Mouse (Mus musculus): ENCODE data around the gene Nckap5l. TPM values are rescaled to one million over a fixed set of nuclear protein-coding genes. Genes with fewer than 3 reads are reported as not detected.

Nckap5l gene
- total RNA-seq, 1 experiment = 6.3 TPM

- TF ChIP-seq HCFC1 (IDR thresholded peaks at IDR 0.05; ENCODE audit: borderline replicate concordance, insufficient read depth, low read length) (no peak), ZNF384 (IDR thresholded peaks at IDR 0.05; ENCODE audit: low read depth, low read length) (no peak), MAFK (IDR thresholded peaks at IDR 0.05; ENCODE audit: insufficient read depth, low read depth, low read length) (no peak), CHD2 (IDR thresholded peaks at IDR 0.05; ENCODE audit: low read depth, low read length) (no peak), ZC3H11A (IDR thresholded peaks at IDR 0.05; ENCODE audit: borderline replicate concordance, low read depth, low read length) (no peak)
- Histone ChIP-seq H3K4me1 (ENCODE audit: control insufficient read depth in 2 of 2, insufficient read depth in 2 of 2, low read length in 2 of 2, poor library complexity in 1 of 2) (peaks cover 0 to 12% of the 10 kb centered on the region in 2 experiments; a peak in 2 of 4 replicates), H3K4me3 (ENCODE audit: insufficient read depth in 1 of 2, low read depth in 1 of 2, low read length in 2 of 2, poor library complexity in 1 of 2, severe bottlenecking in 1 of 2) (no peak overlapping the region), H3K27ac (ENCODE audit: insufficient read depth, low read depth, low read length, poor library complexity, severe bottlenecking) (no peak overlapping the region), H3K36me3 (ENCODE audit: control insufficient read depth, insufficient read depth, low read length, poor library complexity, severe bottlenecking) (peaks cover 5% of the 10 kb centered on the region; the same call in 1 of the 2 replicates), H3K9ac (ENCODE audit: insufficient read depth, low read depth, low read length, poor library complexity, severe bottlenecking) (no peak overlapping the region), H3K9me3 (ENCODE audit: control insufficient read depth, insufficient read depth, low read depth, low read length) (no peaks in the 10 kb centered on the region)
- no peak for DNase-seq (ENCODE audit: low read depth, low spot score)
- in situ Hi-C loops (cut with MboI; ENCODE audit: low sequenced_read_pairs in 2 of 2, unreplicated experiment in 2 of 2) = no loop called here
These were observed 16.6 kb downstream of the Nckap5l start for GRCm38 (mm10) chr15:99440816-99441457.

GRCm38 (mm10) chr15:99440112-99440815 lies 17.3 kb downstream of the Nckap5l start:
- H3K27ac ChIP-seq (ENCODE audit: insufficient read depth, low read depth, low read length, poor library complexity, severe bottlenecking) = no peak overlapping the region
- no peak for DNase-seq (ENCODE audit: low read depth, low spot score)
- no peak for TF ChIP-seq HCFC1 (IDR thresholded peaks at IDR 0.05; ENCODE audit: borderline replicate concordance, insufficient read depth, low read length)
- no peak overlapping the region for H3K9ac ChIP-seq (ENCODE audit: insufficient read depth, low read depth, low read length, poor library complexity, severe bottlenecking)
- H3K36me3 ChIP-seq (ENCODE audit: control insufficient read depth, insufficient read depth, low read length, poor library complexity, severe bottlenecking) = peaks cover 5% of the 10 kb centered on the region; the same call in 1 of the 2 replicates
- H3K4me1 ChIP-seq (ENCODE audit: control insufficient read depth in 2 of 2, insufficient read depth in 2 of 2, low read length in 2 of 2, poor library complexity in 1 of 2) = peaks cover 0 to 12% of the 10 kb centered on the region in 2 experiments; a peak in 2 of 4 replicates
- H3K4me3 ChIP-seq (ENCODE audit: insufficient read depth in 1 of 2, low read depth in 1 of 2, low read length in 2 of 2, poor library complexity in 1 of 2, severe bottlenecking in 1 of 2) = no peak overlapping the region
- in situ Hi-C loops (cut with MboI; ENCODE audit: low sequenced_read_pairs in 2 of 2, unreplicated experiment in 2 of 2) = no loop called here
- H3K9me3 ChIP-seq (ENCODE audit: control insufficient read depth, insufficient read depth, low read depth, low read length) = no peaks in the 10 kb centered on the region

- no peak for DNase-seq (ENCODE audit: low read depth, low spot score)
- Histone ChIP-seq H3K27ac (ENCODE audit: insufficient read depth, low read depth, low read length, poor library complexity, severe bottlenecking) (no peak overlapping the region), H3K9me3 (ENCODE audit: control insufficient read depth, insufficient read depth, low read depth, low read length) (no peaks in the 10 kb centered on the region), H3K36me3 (ENCODE audit: control insufficient read depth, insufficient read depth, low read length, poor library complexity, severe bottlenecking) (peaks cover 5% of the 10 kb centered on the region; the same call in 1 of the 2 replicates), H3K9ac (ENCODE audit: insufficient read depth, low read depth, low read length, poor library complexity, severe bottlenecking) (no peak overlapping the region), H3K4me3 (ENCODE audit: insufficient read depth in 1 of 2, low read depth in 1 of 2, low read length in 2 of 2, poor library complexity in 1 of 2, severe bottlenecking in 1 of 2) (no peak overlapping the region), H3K4me1 (ENCODE audit: control insufficient read depth in 2 of 2, insufficient read depth in 2 of 2, low read length in 2 of 2, poor library complexity in 1 of 2) (peaks cover 0 to 12% of the 10 kb centered on the region in 2 experiments; a peak in 2 of 4 replicates)
- TF ChIP-seq ZNF384 (IDR thresholded peaks at IDR 0.05; ENCODE audit: low read depth, low read length) (no peak), ZC3H11A (IDR thresholded peaks at IDR 0.05; ENCODE audit: borderline replicate concordance, low read depth, low read length) (no peak), CHD2 (IDR thresholded peaks at IDR 0.05; ENCODE audit: low read depth, low read length) (no peak), MAFK (IDR thresholded peaks at IDR 0.05; ENCODE audit: insufficient read depth, low read depth, low read length) (no peak), HCFC1 (IDR thresholded peaks at IDR 0.05; ENCODE audit: borderline replicate concordance, insufficient read depth, low read length) (no peak)
- in situ Hi-C loops (cut with MboI; ENCODE audit: low sequenced_read_pairs in 2 of 2, unreplicated experiment in 2 of 2) = no loop called here
These were observed 18.4 kb downstream of the Nckap5l start for GRCm38 (mm10) chr15:99438966-99439698.

GRCm38 (mm10) chr15:99433913-99434312 lies 23.6 kb downstream of the Nckap5l start:
- no peak overlapping the region for H3K4me3 ChIP-seq (ENCODE audit: insufficient read depth in 1 of 2, low read depth in 1 of 2, low read length in 2 of 2, poor library complexity in 1 of 2, severe bottlenecking in 1 of 2)
- peaks cover 6% of the 10 kb centered on the region; the same call in 1 of the 2 replicates for H3K36me3 ChIP-seq (ENCODE audit: control insufficient read depth, insufficient read depth, low read length, poor library complexity, severe bottlenecking)
- no peak overlapping the region for H3K9ac ChIP-seq (ENCODE audit: insufficient read depth, low read depth, low read length, poor library complexity, severe bottlenecking)

More at GRCm38 (mm10) chr15:99433913-99434312, 23.6 kb downstream of the Nckap5l start:
- Histone ChIP-seq H3K4me1 (ENCODE audit: control insufficient read depth in 2 of 2, insufficient read depth in 2 of 2, low read length in 2 of 2, poor library complexity in 1 of 2) (peaks cover 0 to 6% of the 10 kb centered on the region in 2 experiments; a peak in 2 of 4 replicates), H3K27ac (ENCODE audit: insufficient read depth, low read depth, low read length, poor library complexity, severe bottlenecking) (no peak overlapping the region), H3K9me3 (ENCODE audit: control insufficient read depth, insufficient read depth, low read depth, low read length) (no peaks in the 10 kb centered on the region)
- in situ Hi-C loops (cut with MboI; ENCODE audit: low sequenced_read_pairs in 2 of 2, unreplicated experiment in 2 of 2) = no loop called here
- TF ChIP-seq HCFC1 (IDR thresholded peaks at IDR 0.05; ENCODE audit: borderline replicate concordance, insufficient read depth, low read length) (no peak), CHD2 (IDR thresholded peaks at IDR 0.05; ENCODE audit: low read depth, low read length) (no peak), ZC3H11A (IDR thresholded peaks at IDR 0.05; ENCODE audit: borderline replicate concordance, low read depth, low read length) (no peak), MAFK (IDR thresholded peaks at IDR 0.05; ENCODE audit: insufficient read depth, low read depth, low read length) (no peak), ZNF384 (IDR thresholded peaks at IDR 0.05; ENCODE audit: low read depth, low read length) (no peak)
- DNase-seq (ENCODE audit: low read depth, low spot score) = no peak

Measured in ES-E14 (cell line).